Mouse (Mus musculus) G1E (cell line): Measurements from ENCODE around the gene Med27.

ENCODE experiments used
- CTCF ChIP-seq: IDR thresholded peaks from 2 replicates; pipeline ENCODE4 v1.5.1; 2012; ENCODE audit warnings: low read depth, low read length, inconsistent platforms, mixed read lengths
- GATA1 ChIP-seq: IDR thresholded peaks from 2 replicates; pipeline ENCODE4 v1.6.1; 2012; ENCODE audit warnings: borderline replicate concordance, low read length, inconsistent platforms, mixed read lengths
- GATA2 ChIP-seq: IDR thresholded peaks from 2 replicates; pipeline ENCODE4 v1.6.1; 2012; ENCODE audit warnings: low read depth, low read length, inconsistent platforms, borderline replicate concordance
- POLR2AphosphoS5 ChIP-seq: IDR thresholded peaks from 2 replicates; pipeline ENCODE4 v1.6.1; 2012; ENCODE audit warnings: low read depth, low read length, inconsistent platforms; ENCODE audit not compliant: insufficient replicate concordance
- TAL1 ChIP-seq: conservative IDR thresholded peaks from 2 replicates; pipeline ENCODE4 v1.6.1; 2012; ENCODE audit warnings: low read depth, low read length, inconsistent platforms, mixed read lengths

GRCm38 (mm10) chr2:29448476-29449002 lies 101.9 kb downstream of the Med27 start:
- TF ChIP-seq GATA2 (no peak), CTCF (no peak), TAL1 (no peak), GATA1 (no peak), POLR2AphosphoS5 (no peak)
